In genomic region chr19:44363529-44363928, GRCm38 (mm10) we compare ENCODE assay signal across 9 mouse cellular contexts. TPM values are rescaled to one million over a fixed set of nuclear protein-coding genes. Genes with fewer than 3 reads are reported as not detected.
DNase-seq lines count a peak whose midpoint lies in the region; ATAC-seq and TF ChIP-seq lines count a peak whose summit lies in the region.
"Had no signal": no experiment of that assay in that cellular context is flagged by ENCODE, and none has a peak within 500 bp of the region (broad histone marks: within the 10 kb centered on the region; RNA-seq: fewer than 3 reads in every experiment).

No protein-coding gene starts in this region.

- H3K9me3 ChIP-seq in hindbrain, postnatal 0 days (ENCODE audit: low read length), result no peaks in the 10 kb centered on the region
- H3K9me3 ChIP-seq: stomach, embryonic 15.5 days had no signal

- TF ChIP-seq POLR2A in bone marrow, adult 2 months (IDR thresholded peaks at IDR 0.05; ENCODE audit: borderline replicate concordance, control insufficient read depth, low read depth, low read length), result no peak

- H3K27ac ChIP-seq in bone marrow, adult 2 months (ENCODE audit: control insufficient read depth, insufficient read depth, low read depth, low read length, poor library complexity), result no peak overlapping the region
- H3K27ac ChIP-seq in hindbrain, postnatal 0 days, result no peak overlapping the region
- H3K27ac ChIP-seq: stomach, embryonic 15.5 days had no signal

- TF ChIP-seq CTCF in bone marrow, adult 2 months (IDR thresholded peaks at IDR 0.05; ENCODE audit: control insufficient read depth, insufficient read depth, low read length), result peak; percentile 99
- peak; percentile 97 for TF ChIP-seq CTCF in hindbrain, postnatal 0 days (IDR thresholded peaks at IDR 0.05; ENCODE audit: low read depth)

- H3K4me2 ChIP-seq in hindbrain, postnatal 0 days (ENCODE audit: low read depth, low read length), result no peak overlapping the region
- H3K4me2 ChIP-seq: stomach, embryonic 15.5 days had no signal

- no peaks in the 10 kb centered on the region for H3K36me3 ChIP-seq in hindbrain, postnatal 0 days (ENCODE audit: insufficient read depth, low read length)
- H3K36me3 ChIP-seq: stomach, embryonic 15.5 days had no signal

- H3K27me3 ChIP-seq in hindbrain, postnatal 0 days (ENCODE audit: insufficient read depth, low read length), result no peaks in the 10 kb centered on the region
- H3K27me3 ChIP-seq: stomach, embryonic 15.5 days had no signal

- H3K9ac ChIP-seq in hindbrain, postnatal 0 days (replicated peaks; ENCODE audit: low read length), result no peak overlapping the region
- H3K9ac ChIP-seq: stomach, embryonic 15.5 days had no signal

- WGBS in bone marrow, adult 2 months, result 10% methylated on average over 13 of the region's 13 CpGs
- WGBS in hindbrain, postnatal 0 days, result 21% methylated on average over 13 of the region's 13 CpGs

- no peaks in the 10 kb centered on the region; the same call in 1 of the 2 replicates for H3K4me1 ChIP-seq in bone marrow, adult 2 months (ENCODE audit: control insufficient read depth, insufficient read depth, low read length)
- H3K4me1 ChIP-seq in hindbrain, postnatal 0 days (ENCODE audit: insufficient read depth, low read length), result no peaks in the 10 kb centered on the region
- H3K4me1 ChIP-seq: stomach, embryonic 15.5 days had no signal

- ATAC-seq in cerebellum, adult (ENCODE audit: insufficient number of reproducible peaks, low FRiP score, low TSS enrichment), result no peak
- ATAC-seq in erythroid progenitor cell, adult 5-6 weeks (replicated peaks; ENCODE audit: low FRiP score, poor library complexity, severe bottlenecking), result peak; percentile 90
- ATAC-seq in hindbrain, postnatal 0 days, result peak; percentile 84
- peak; percentile 100 for ATAC-seq in megakaryocyte progenitor cell, adult 5-6 weeks (replicated peaks; ENCODE audit: poor library complexity)

- no peak overlapping the region for H3K4me3 ChIP-seq in bone marrow, adult 2 months (replicated peaks; ENCODE audit: control insufficient read depth, low read depth, low read length)
- H3K4me3 ChIP-seq in hindbrain, postnatal 0 days (ENCODE audit: low read length), result no peak overlapping the region
- H3K4me3 ChIP-seq: stomach, embryonic 15.5 days had no signal

- DNase-seq in cerebellum, adult 11 months, result peak; percentile 46
- peak; percentile 86 for DNase-seq in hindbrain, postnatal 0 days (ENCODE audit: low spot score)
- peak; percentile 40 to 45 for DNase-seq in left cerebral cortex, adult 8-10 months (ENCODE audit: low spot score in 2 of 2)
- peak; percentile 69 to 89 for DNase-seq in spleen, postnatal 10 days (ENCODE audit: low spot score in 2 of 2)

RNA-seq across cellular contexts. Expression of gene Scd4, which starts 30.6 kb away (rescaled TPM):
- not detected in 2 replicates for polyA plus RNA-seq in bone marrow, adult 2 months (2011; ENCODE audit: insufficient read depth, insufficient read length, low replicate concordance, missing spikeins)
- total RNA-seq in erythroid progenitor cell, adult 5-6 weeks (2015; ENCODE audit: low replicate concordance), result not detected in 2 replicates
- 2.1 TPM in 1 of 2 replicates, not detected in the other for total RNA-seq in erythroid progenitor cell, adult 5-6 weeks (2017; ENCODE audit: low replicate concordance)
- total RNA-seq in hindbrain, postnatal 0 days (2014; rRNA removed), result 0.84 and 1.5 TPM in 2 replicates
- polyA plus RNA-seq in hindbrain, postnatal 0 days (2015; fragmentation: Nextera tagmentation; extraction: Ambion mirVana), result 0.09 and 0.16 TPM in 2 replicates
- 1 to 10 TPM; 2.3 to 3.4 (median 2.8) TPM for total RNA-seq in left cerebral cortex, adult 8-10 months (2022)
- 0.35 TPM in 1 of 2 replicates, not detected in the other for total RNA-seq in megakaryocyte progenitor cell, adult 5-6 weeks (2015)
- total RNA-seq in megakaryocyte progenitor cell, adult 5-6 weeks (2017), result not detected in 2 replicates

RNA-seq across cellular contexts. Expression of gene Scd1, which starts 44.1 kb away (rescaled TPM):
- 29.4 and 37.4 TPM in 2 replicates for polyA plus RNA-seq in bone marrow, adult 2 months (2011; ENCODE audit: insufficient read depth, insufficient read length, low replicate concordance, missing spikeins)
- 29.2 and 33.1 TPM in 2 replicates for total RNA-seq in erythroid progenitor cell, adult 5-6 weeks (2015; ENCODE audit: low replicate concordance)
- total RNA-seq in erythroid progenitor cell, adult 5-6 weeks (2017; ENCODE audit: low replicate concordance), result 9.8 and 17.3 TPM in 2 replicates
- total RNA-seq in hindbrain, postnatal 0 days (2014; rRNA removed), result 57.9 and 67.3 TPM in 2 replicates
- polyA plus RNA-seq in hindbrain, postnatal 0 days (2015; fragmentation: Nextera tagmentation; extraction: Ambion mirVana), result 11.7 and 13.2 TPM in 2 replicates
- total RNA-seq in left cerebral cortex, adult 8-10 months (2022), result 100 to 1,000 TPM; 171 to 176 (median 174) TPM
- 0.46 and 0.49 TPM in 2 replicates for total RNA-seq in megakaryocyte progenitor cell, adult 5-6 weeks (2015)
- total RNA-seq in megakaryocyte progenitor cell, adult 5-6 weeks (2017), result 0.54 and 1.1 TPM in 2 replicates

Comparison
In these comparisons a context has a peak if more than half of its experiments do, and no peak if none do; other contexts are left out.
1. RNA of gene Scd1, which starts 44.1 kb away (total RNA-seq): 171 to 176 TPM in left cerebral cortex, adult 8-10 months, 57.9 to 67.3 TPM in hindbrain, postnatal 0 days and 9.8 to 33.1 TPM in erythroid progenitor cell, adult 5-6 weeks; 0.46 to 1.1 TPM in megakaryocyte progenitor cell, adult 5-6 weeks; every median in the first group is over 4 times any median in the second.
2. Peak in every context shown above with its lines, with median percentiles within 50 percentile points of each other: DNase-seq.